Mouse (Mus musculus) testis, adult 2 months (tissue): ENCODE data around the gene Abat.

ENCODE experiments used
- CTCF ChIP-seq: fragments of 200-500 bp; IDR thresholded peaks from 2 replicates; pipeline ENCODE4 v1.5.1; 2012; ENCODE audit warnings: low read depth, mild to moderate bottlenecking, inconsistent platforms, low read length, moderate library complexity; ENCODE audit not compliant: control insufficient read depth, insufficient read depth, insufficient replicate concordance
- POLR2A ChIP-seq: fragments of 200-500 bp; IDR thresholded peaks from 2 replicates; pipeline ENCODE4 v1.6.1; 2012; ENCODE audit warnings: low read depth, mild to moderate bottlenecking, inconsistent platforms, low read length, moderate library complexity; ENCODE audit not compliant: control insufficient read depth

DNA sequence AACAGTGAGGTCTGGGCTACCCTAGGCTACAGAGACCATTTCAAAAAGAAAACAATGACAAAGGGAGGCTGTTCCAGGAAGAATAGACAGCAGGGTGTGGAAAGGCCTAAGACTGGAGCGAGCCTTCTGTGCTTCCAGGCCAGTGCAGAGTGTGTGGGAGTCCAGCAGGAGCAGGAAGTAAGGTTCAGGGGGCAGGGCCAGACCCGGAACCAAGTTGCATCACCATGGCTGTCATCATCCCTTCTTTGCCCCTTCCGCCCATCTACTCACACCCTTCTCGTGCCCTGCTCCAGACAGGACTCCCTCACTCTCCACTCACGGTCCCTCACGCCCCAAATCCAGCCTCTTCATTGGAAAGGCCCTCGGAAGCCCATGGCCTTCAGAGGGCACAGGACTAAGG is 154.0 kb downstream of the Abat start:
- TF ChIP-seq CTCF (no peak), POLR2A (no peak)
